10 mouse cellular contexts compared by ENCODE assay signal in the genomic region with DNA sequence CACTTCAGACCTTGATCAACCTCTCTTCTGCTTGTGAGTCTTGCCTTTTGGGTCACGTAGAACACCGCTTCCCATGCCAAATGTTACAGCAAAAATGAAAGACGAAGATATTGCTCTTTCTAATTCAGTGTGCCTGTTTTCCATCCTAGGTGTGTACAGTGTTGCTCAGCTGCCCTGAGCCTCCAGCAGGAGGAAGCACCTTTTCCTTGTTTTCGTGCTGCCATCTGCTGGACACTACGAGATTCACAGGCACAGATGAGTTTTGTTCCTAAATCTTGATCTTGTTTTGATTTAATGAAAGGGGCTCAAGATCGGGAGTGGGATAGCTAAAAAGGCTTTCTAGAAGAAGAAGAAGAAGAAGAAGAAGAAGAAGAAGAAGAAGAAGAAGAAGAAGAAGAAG. TPM values are rescaled to one million over a fixed set of nuclear protein-coding genes. Genes with fewer than 3 reads are reported as not detected.
A peak's percentile ranks its signal among the peaks of the same experiment; 100 is the strongest.
DNase-seq lines count a peak whose midpoint lies in the region; TF ChIP-seq lines count a peak whose summit lies in the region.
"Had no signal": no experiment of that assay in that cellular context is flagged by ENCODE, and none has a peak within 500 bp of the region (broad histone marks: within the 10 kb centered on the region; RNA-seq: fewer than 3 reads in every experiment).

No protein-coding gene starts in this region.

- WGBS in embryonic facial prominence, embryonic 10.5 days = 21% methylated on average over 6 of the region's 6 CpGs
- WGBS in large intestine, adult 2 months = 16% methylated on average over 6 of the region's 6 CpGs

- intact Hi-C loops in gastrocnemius, adult 2 months (cut with DNase I) = no loop called here

- H3K27ac ChIP-seq in gastrocnemius, adult 2 months = no peak overlapping the region
- H3K27ac ChIP-seq in embryonic facial prominence, embryonic 10.5 days (replicated peaks) = no peak overlapping the region
- H3K27ac ChIP-seq: stomach, embryonic 15.5 days had no signal

- no peaks in the 10 kb centered on the region for H3K27me3 ChIP-seq in embryonic facial prominence, embryonic 10.5 days (replicated peaks; ENCODE audit: low read depth, poor library complexity, severe bottlenecking)
- H3K27me3 ChIP-seq: stomach, embryonic 15.5 days had no signal

- DNase-seq in gastrocnemius, adult 2 months = peak; percentile 25
- DNase-seq in gastrocnemius, adult 8-10 months (ENCODE audit: low spot score in 2 of 2) = no peak
- DNase-seq in 3T3-L1 (ENCODE audit: low read depth, low spot score) = peak; percentile 79
- peak; percentile 25 to 30 for DNase-seq in adrenal gland, postnatal 36 days
- peak; percentile 57 for DNase-seq in embryonic facial prominence, embryonic 10.5 days (ENCODE audit: low spot score)
- peak; percentile 10 for DNase-seq in large intestine, adult 2 months (ENCODE audit: low read depth, low spot score)
- DNase-seq in lung, postnatal 14 days = peak; percentile 35
- DNase-seq in spleen, postnatal 14 days (ENCODE audit: low spot score in 2 of 2) = no peak

- H3K36me3 ChIP-seq in embryonic facial prominence, embryonic 10.5 days (replicated peaks) = no peaks in the 10 kb centered on the region
- H3K36me3 ChIP-seq: G1E; stomach, embryonic 15.5 days had no signal

- no peak overlapping the region for H3K4me3 ChIP-seq in gastrocnemius, adult 2 months
- no peak overlapping the region for H3K4me3 ChIP-seq in embryonic facial prominence, embryonic 10.5 days
- H3K4me3 ChIP-seq: stomach, embryonic 15.5 days had no signal

- no peaks in the 10 kb centered on the region for H3K9me3 ChIP-seq in embryonic facial prominence, embryonic 10.5 days
- H3K9me3 ChIP-seq: stomach, embryonic 15.5 days had no signal

- peak; percentile 76 for TF ChIP-seq CTCF in gastrocnemius, adult 2 months (IDR thresholded peaks at IDR 0.05)

- 0 out of 2 replicates have a peak, but pooled peaks cover 4% of the 10 kb centered on the region for H3K4me1 ChIP-seq in embryonic facial prominence, embryonic 10.5 days
- H3K4me1 ChIP-seq: stomach, embryonic 15.5 days had no signal

RNA-seq across cellular contexts. Expression of a gene that starts 40.3 kb away (rescaled TPM):
- under 1 TPM; 0.42 to 0.71 TPM for total RNA-seq in gastrocnemius, adult 2 months (2021)
- under 1 TPM in 3 of 4 experiments, not detected in 1; 0.20 to 0.86 (median 0.22) TPM for total RNA-seq in gastrocnemius, adult 8-10 months (2022)
- not detected for total RNA-seq in adrenal gland, postnatal 36 days (2021)
- polyA plus RNA-seq in embryonic facial prominence, embryonic 10.5 days (2016; fragmentation: Nextera tagmentation; extraction: Ambion mirVana) = not detected in 2 replicates
- 0.09 and 0.29 TPM in 2 replicates for polyA plus RNA-seq in large intestine, adult 2 months (2012; rRNA removed)
- total RNA-seq: G1E had no signal
- polyA plus RNA-seq: G1E; stomach, embryonic 15.5 days had no signal

Comparison
In these comparisons a context has a peak if more than half of its experiments do, and no peak if none do; other contexts are left out.
1. DNase-seq: peak in gastrocnemius, adult 2 months (single experiment), 3T3-L1 (single experiment), adrenal gland, postnatal 36 days (2 of 2), embryonic facial prominence, embryonic 10.5 days (single experiment), large intestine, adult 2 months (single experiment) and lung, postnatal 14 days (single experiment); none in gastrocnemius, adult 8-10 months (0 of 2) and spleen, postnatal 14 days (0 of 2).